Mouse (Mus musculus): Measurements from ENCODE around the gene Uxs1. TPM values are rescaled to one million over a fixed set of nuclear protein-coding genes. Genes with fewer than 3 reads are reported as not detected.

Gene Uxs1
- total and polyA plus RNA-seq, 2 experiments from 2014 or later: 16.8 to 19.6 TPM

DNA sequence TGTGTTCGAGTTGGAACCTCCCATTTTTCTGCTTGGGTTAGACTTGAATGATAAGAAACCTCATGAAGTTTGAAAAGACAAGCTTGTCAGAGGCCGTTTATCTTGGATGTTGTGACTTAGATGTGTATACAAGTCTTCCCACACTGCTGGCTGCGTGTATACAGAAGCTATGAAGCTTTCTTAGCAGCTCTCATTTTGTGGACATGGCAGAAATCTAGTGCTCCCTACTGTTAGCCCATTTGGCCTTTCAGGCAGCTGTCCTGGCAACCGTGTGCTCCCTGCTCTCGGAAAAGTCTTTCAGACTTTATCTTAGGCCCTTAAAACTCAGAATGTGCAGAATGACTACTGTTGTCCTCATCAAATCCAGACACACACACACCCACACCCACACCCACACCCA lies 31.4 kb upstream of the Uxs1 start:
- ATAC-seq (ENCODE audit: low FRiP score) (no peak), DNase-seq (ENCODE audit: low spot score) (no peak)
- Histone ChIP-seq H3K4me3 (ENCODE audit: low read depth, low read length) (no peak overlapping the region), H3K4me2 (ENCODE audit: low read depth, low read length, poor library complexity, severe bottlenecking) (no peak overlapping the region), H3K4me1 (ENCODE audit: insufficient read depth, low read length) (no peaks in the 10 kb centered on the region), H3K9me3 (ENCODE audit: low read length) (no peaks in the 10 kb centered on the region), H3K9ac (replicated peaks; ENCODE audit: low read length, poor library complexity, severe bottlenecking) (no peak overlapping the region), H3K27me3 (ENCODE audit: insufficient read depth, low read length) (no peaks in the 10 kb centered on the region), H3K36me3 (ENCODE audit: insufficient read depth, low read length) (no peaks in the 10 kb centered on the region), H3K27ac (ENCODE audit: low read depth, low read length) (no peak overlapping the region)
- 68% methylated on average over 5 of the region's 5 CpGs for WGBS
- TF ChIP-seq CTCF (IDR thresholded peaks at IDR 0.05): no peak

DNA sequence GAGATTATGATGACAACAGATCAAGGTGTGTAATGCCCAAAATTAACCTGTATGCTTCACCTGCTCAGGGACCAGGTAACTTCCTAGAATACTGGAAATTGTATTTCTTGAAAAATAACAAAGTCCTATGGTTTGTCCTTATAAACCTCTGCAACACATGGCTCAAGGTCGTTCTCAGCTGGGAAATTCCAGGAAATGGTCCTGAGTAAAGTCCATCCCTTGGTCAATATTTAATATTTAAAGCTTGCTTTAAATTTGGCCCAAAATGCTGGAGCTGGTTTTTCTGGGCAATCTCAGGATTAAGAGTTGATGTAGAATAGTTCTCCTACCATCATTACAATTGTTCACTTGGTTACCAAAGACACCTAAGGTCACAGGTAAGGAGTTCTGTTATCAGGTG lies 30.1 kb upstream of the Uxs1 start:
- Histone ChIP-seq H3K9ac (replicated peaks; ENCODE audit: low read length, poor library complexity, severe bottlenecking) (no peak overlapping the region), H3K27ac (ENCODE audit: low read depth, low read length) (no peak overlapping the region), H3K36me3 (ENCODE audit: insufficient read depth, low read length) (no peaks in the 10 kb centered on the region), H3K9me3 (ENCODE audit: low read length) (no peaks in the 10 kb centered on the region), H3K27me3 (ENCODE audit: insufficient read depth, low read length) (no peaks in the 10 kb centered on the region), H3K4me1 (ENCODE audit: insufficient read depth, low read length) (no peaks in the 10 kb centered on the region), H3K4me3 (ENCODE audit: low read depth, low read length) (no peak overlapping the region), H3K4me2 (ENCODE audit: low read depth, low read length, poor library complexity, severe bottlenecking) (no peak overlapping the region)
- ATAC-seq (ENCODE audit: low FRiP score) (no peak), DNase-seq (ENCODE audit: low spot score) (no peak)
- WGBS: 78% methylated on average over 1 of the region's 1 CpGs
- TF ChIP-seq CTCF (IDR thresholded peaks at IDR 0.05): no peak

DNA sequence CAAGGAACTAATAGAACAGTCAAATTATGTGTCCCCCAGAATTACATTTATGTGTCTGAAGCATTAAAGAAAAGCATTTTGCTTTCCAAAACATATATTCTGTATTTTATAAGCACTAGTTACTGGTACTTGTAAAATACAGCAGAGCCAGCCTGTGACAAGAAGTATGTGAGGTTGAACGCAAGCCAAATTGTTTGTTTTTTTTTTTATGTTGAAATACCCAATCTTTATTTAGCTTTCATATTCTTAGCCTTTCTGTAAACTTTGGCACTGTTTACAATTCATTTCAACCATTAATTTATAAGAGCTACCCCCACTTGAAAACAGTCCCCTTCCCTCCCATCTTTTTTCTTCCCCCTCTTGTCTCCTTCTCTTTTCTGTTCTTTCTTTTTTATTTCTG lies 28.0 kb upstream of the Uxs1 start:
- WGBS: 86% methylated on average over 1 of the region's 1 CpGs

DNA sequence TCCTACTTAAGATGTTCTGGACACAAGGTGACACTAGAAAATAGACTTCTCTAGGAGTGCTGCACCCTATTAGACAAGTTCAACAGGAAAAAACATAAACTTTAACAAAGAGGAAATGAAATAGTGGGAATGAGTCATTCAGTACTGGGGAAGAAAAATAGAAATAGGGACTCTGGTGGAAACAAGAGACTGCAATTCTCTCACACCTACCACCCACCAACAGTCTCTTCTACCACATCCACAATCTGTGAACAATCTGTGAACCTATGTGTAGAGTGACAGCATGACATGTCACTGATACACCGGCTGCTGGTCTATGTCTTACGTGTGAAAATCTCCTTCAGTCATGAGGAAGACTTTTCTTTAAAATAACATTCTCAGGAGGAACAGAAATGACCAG lies 15.8 kb upstream of the Uxs1 start:
- no peak for ATAC-seq (ENCODE audit: low FRiP score)
- H3K9ac ChIP-seq (replicated peaks; ENCODE audit: low read length, poor library complexity, severe bottlenecking): no peak overlapping the region
- no peak overlapping the region for H3K27ac ChIP-seq (ENCODE audit: low read depth, low read length)
- H3K4me2 ChIP-seq (ENCODE audit: low read depth, low read length, poor library complexity, severe bottlenecking): no peak overlapping the region
- no peaks in the 10 kb centered on the region for H3K4me1 ChIP-seq (ENCODE audit: insufficient read depth, low read length)
- WGBS: 92% methylated on average over 2 of the region's 2 CpGs
- H3K36me3 ChIP-seq (ENCODE audit: insufficient read depth, low read length): no peaks in the 10 kb centered on the region
- H3K4me3 ChIP-seq (ENCODE audit: low read depth, low read length): no peak overlapping the region
- H3K27me3 ChIP-seq (ENCODE audit: insufficient read depth, low read length): no peaks in the 10 kb centered on the region
- no peak for TF ChIP-seq CTCF (IDR thresholded peaks at IDR 0.05)
- no peaks in the 10 kb centered on the region for H3K9me3 ChIP-seq (ENCODE audit: low read length)
- DNase-seq (ENCODE audit: low spot score): no peak

More for the DNA sequence above, 28.0 kb upstream of the Uxs1 start:
- Histone ChIP-seq H3K4me2 (ENCODE audit: low read depth, low read length, poor library complexity, severe bottlenecking) (no peak overlapping the region), H3K36me3 (ENCODE audit: insufficient read depth, low read length) (no peaks in the 10 kb centered on the region), H3K27ac (ENCODE audit: low read depth, low read length) (no peak overlapping the region), H3K4me1 (ENCODE audit: insufficient read depth, low read length) (no peaks in the 10 kb centered on the region), H3K27me3 (ENCODE audit: insufficient read depth, low read length) (no peaks in the 10 kb centered on the region), H3K9me3 (ENCODE audit: low read length) (no peaks in the 10 kb centered on the region), H3K4me3 (ENCODE audit: low read depth, low read length) (no peak overlapping the region), H3K9ac (replicated peaks; ENCODE audit: low read length, poor library complexity, severe bottlenecking) (no peak overlapping the region)
- no peak for DNase-seq (ENCODE audit: low spot score)
- ATAC-seq (ENCODE audit: low FRiP score): no peak
- TF ChIP-seq CTCF (IDR thresholded peaks at IDR 0.05): no peak

DNA sequence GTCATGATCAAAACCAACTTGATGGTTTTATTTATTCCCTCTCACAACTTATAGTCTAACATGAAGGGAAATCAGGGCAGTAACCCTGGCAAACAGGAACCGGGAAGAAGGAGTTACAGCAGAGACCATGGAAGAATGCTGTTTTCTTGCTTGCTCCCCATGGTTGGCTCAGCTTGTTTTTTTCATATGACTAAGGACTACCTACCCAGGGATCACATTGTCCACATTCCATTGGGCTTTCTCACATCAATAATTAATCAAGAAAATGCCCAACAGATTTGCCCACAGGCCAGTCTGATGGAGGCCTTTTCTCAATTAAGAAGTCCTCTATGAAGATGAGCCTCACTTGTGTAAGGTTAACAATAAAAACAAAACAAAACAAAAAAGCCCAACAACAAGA lies 9.6 kb upstream of the Uxs1 start:
- WGBS: 97% methylated on average over 1 of the region's 1 CpGs
- Histone ChIP-seq H3K4me3 (ENCODE audit: low read depth, low read length) (no peak overlapping the region), H3K4me2 (ENCODE audit: low read depth, low read length, poor library complexity, severe bottlenecking) (no peak overlapping the region), H3K4me1 (ENCODE audit: insufficient read depth, low read length) (no peaks in the 10 kb centered on the region), H3K27me3 (ENCODE audit: insufficient read depth, low read length) (no peaks in the 10 kb centered on the region), H3K27ac (ENCODE audit: low read depth, low read length) (no peak overlapping the region), H3K9ac (replicated peaks; ENCODE audit: low read length, poor library complexity, severe bottlenecking) (no peak overlapping the region), H3K9me3 (ENCODE audit: low read length) (no peaks in the 10 kb centered on the region), H3K36me3 (ENCODE audit: insufficient read depth, low read length) (no peaks in the 10 kb centered on the region)
- TF ChIP-seq CTCF (IDR thresholded peaks at IDR 0.05): no peak
- no peak for ATAC-seq (ENCODE audit: low FRiP score)
- DNase-seq (ENCODE audit: low spot score): no peak

DNA sequence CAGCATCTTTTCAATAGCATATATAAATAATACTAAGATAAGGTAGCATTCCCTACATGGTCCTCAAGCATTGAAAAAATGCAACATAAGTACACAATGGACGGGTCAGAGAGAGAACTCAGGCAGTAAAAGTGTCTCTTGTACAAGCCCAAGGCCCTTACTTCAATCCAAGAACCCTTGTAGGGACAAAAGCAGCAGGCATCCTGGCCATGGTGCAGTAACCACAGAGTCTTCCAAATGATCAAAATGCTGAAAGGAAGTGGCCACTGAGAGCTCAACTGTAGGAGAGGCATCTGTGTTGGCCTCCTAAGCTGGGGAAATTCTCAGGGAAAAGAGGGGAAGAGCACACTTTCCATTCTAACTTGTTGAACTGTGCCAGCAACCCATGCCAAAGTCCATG lies 2.5 kb upstream of the Uxs1 start:
- H3K4me2 ChIP-seq (ENCODE audit: low read depth, low read length, poor library complexity, severe bottlenecking): no peak overlapping the region
- no peak overlapping the region for H3K4me3 ChIP-seq (ENCODE audit: low read depth, low read length)
- WGBS: 52% methylated on average over 1 of the region's 1 CpGs
- ATAC-seq (ENCODE audit: low FRiP score): no peak
- no peaks in the 10 kb centered on the region for H3K9me3 ChIP-seq (ENCODE audit: low read length)
- H3K27me3 ChIP-seq (ENCODE audit: insufficient read depth, low read length): no peaks in the 10 kb centered on the region
- H3K36me3 ChIP-seq (ENCODE audit: insufficient read depth, low read length): no peaks in the 10 kb centered on the region
- DNase-seq (ENCODE audit: low spot score): no peak
- no peak overlapping the region for H3K27ac ChIP-seq (ENCODE audit: low read depth, low read length)
- H3K9ac ChIP-seq (replicated peaks; ENCODE audit: low read length, poor library complexity, severe bottlenecking): no peak overlapping the region
- TF ChIP-seq CTCF (IDR thresholded peaks at IDR 0.05): no peak
- H3K4me1 ChIP-seq (ENCODE audit: insufficient read depth, low read length): peaks cover 11% of the 10 kb centered on the region

All from midbrain, postnatal 0 days (tissue).